Mouse (Mus musculus) C2C12 (cell line): ENCODE measurements around the gene Gm21974.

ENCODE experiments used
- CTCF ChIP-seq: IDR thresholded peaks from one replicate; pipeline ENCODE4 v1.5.1; 2011; ENCODE audit not compliant: control insufficient read depth, insufficient read depth, insufficient read length
- MAX ChIP-seq: IDR thresholded peaks from one replicate; pipeline ENCODE4 v1.6.1; 2011; ENCODE audit warnings: mild to moderate bottlenecking, control low read depth
- MYOD1 ChIP-seq: IDR thresholded peaks from one replicate; pipeline ENCODE4 v1.6.1; 2011; ENCODE audit warnings: low read depth; ENCODE audit not compliant: control insufficient read depth, insufficient read length

DNA sequence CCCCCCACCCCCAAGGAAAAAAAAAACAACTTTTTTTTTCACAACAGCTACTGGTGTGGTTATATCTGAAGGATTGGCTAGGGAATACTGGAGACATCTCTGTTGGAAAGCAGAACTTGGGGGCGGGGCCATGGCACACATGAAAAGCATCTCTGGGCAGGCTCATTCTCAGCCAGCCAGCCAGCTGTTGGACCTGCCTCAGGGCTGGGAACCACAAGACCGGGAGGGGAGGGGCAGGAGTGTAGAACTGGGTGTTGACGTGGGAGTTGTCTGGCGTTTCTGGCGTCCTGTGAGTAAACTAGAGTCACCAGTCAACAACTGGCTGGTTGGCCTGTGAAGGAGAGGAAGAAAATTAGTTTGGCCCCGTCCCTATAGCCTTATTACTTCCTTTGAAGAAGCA is 9.3 kb downstream of the Gm21974 start:
- TF ChIP-seq CTCF (no peak), MAX (no peak), MYOD1 (no peak)
